Mouse (Mus musculus) hindbrain, embryonic 15.5 days (tissue): ENCODE results near the gene Abl1. TPM values are rescaled to one million over a fixed set of nuclear protein-coding genes. Genes with fewer than 3 reads are reported as not detected.

Experiments used
- ATAC-seq: fragments of 200-750 bp; cut with Nextera tagmentation; 2 replicates; pipeline ENCODE4 v1.8.0; 2017; ENCODE audit warnings: low read depth, moderate number of reproducible peaks, moderate TSS enrichment; ENCODE audit not compliant: low FRiP score
- H3K27ac ChIP-seq: fragments of 300-500 bp; sonication (generic); replicated peaks from 2 replicates; pipeline ENCODE4 v1.5.1; 2015; ENCODE audit warnings: mild to moderate bottlenecking, inconsistent platforms
- H3K27me3 ChIP-seq: fragments of 300-500 bp; sonication (generic); 2 replicates; pipeline ENCODE4 v1.6.1; 2015; ENCODE audit warnings: control low read depth, inconsistent platforms
- H3K36me3 ChIP-seq: fragments of 300-500 bp; sonication (generic); 2 replicates; pipeline ENCODE4 v1.6.1; 2015; ENCODE audit warnings: control low read depth, inconsistent platforms
- H3K4me1 ChIP-seq: fragments of 300-500 bp; sonication (generic); replicated peaks from 2 replicates; pipeline ENCODE4 v1.6.1; 2015; ENCODE audit warnings: control low read depth, inconsistent platforms
- H3K4me2 ChIP-seq: fragments of 300-500 bp; sonication (generic); 2 replicates; pipeline ENCODE4 v1.6.1; 2015; ENCODE audit warnings: moderate library complexity, mild to moderate bottlenecking, inconsistent platforms
- H3K4me3 ChIP-seq: fragments of 300-500 bp; sonication (generic); 2 replicates; pipeline ENCODE4 v1.5.1; 2015; ENCODE audit warnings: mild to moderate bottlenecking, inconsistent platforms
- H3K9ac ChIP-seq: fragments of 300-500 bp; sonication (generic); 2 replicates; pipeline ENCODE4 v1.6.1; 2015; ENCODE audit warnings: inconsistent platforms
- H3K9me3 ChIP-seq: fragments of 300-500 bp; sonication (generic); 2 replicates; pipeline ENCODE4 v1.6.1; 2016; ENCODE audit warnings: control low read depth, inconsistent platforms
- WGBS: fragments of 180-500 bp; shearing (Covaris S2); methylation state at CpG from one replicate; pipeline ENCODE4 v1.1.7; 2015; 5-methylcytosine and 5-hydroxymethylcytosine counted together
- polyA plus RNA-seq: library from polyadenylated mRNA; unstranded; fragments of >200 nt; fragmentation: Nextera tagmentation; extraction: Ambion mirVana; gene quantifications from 2 replicates; pipeline ENCODE4 v1.2.1, GENCODE M21; 2015

The Abl1 gene
- polyA plus RNA-seq, 1 experiment from 2014 or later: 18.1 TPM

- no peaks in the 10 kb centered on the region for H3K9me3 ChIP-seq
- peaks cover 25% of the 10 kb centered on the region for H3K4me1 ChIP-seq
- ATAC-seq: no peak
- H3K27me3 ChIP-seq: no peaks in the 10 kb centered on the region
- 47% methylated on average over 6 of the region's 6 CpGs for WGBS
- no peak overlapping the region for H3K9ac ChIP-seq
- H3K36me3 ChIP-seq: no peaks in the 10 kb centered on the region
- H3K27ac ChIP-seq: peak overlapping the region; percentile 31; the same call in 1 of the 2 replicates
- H3K4me2 ChIP-seq: no peak overlapping the region
- no peak overlapping the region for H3K4me3 ChIP-seq
Observed at GRCm38 (mm10) chr2:31769631-31770111, 81.5 kb downstream of the Abl1 start.

GRCm38 (mm10) chr2:31770781-31771441 is 82.7 kb downstream of the Abl1 start:
- H3K36me3 ChIP-seq: no peaks in the 10 kb centered on the region
- H3K9ac ChIP-seq: no peak overlapping the region
- no peak overlapping the region for H3K4me2 ChIP-seq
- WGBS: 52% methylated on average over 7 of the region's 7 CpGs
- H3K4me1 ChIP-seq: peaks cover 23% of the 10 kb centered on the region
- no peak for ATAC-seq
- 0 out of 2 replicates have a peak overlapping the region, but pooled peaks have one; percentile 43 for H3K27ac ChIP-seq
- no peak overlapping the region for H3K4me3 ChIP-seq
- H3K9me3 ChIP-seq: no peaks in the 10 kb centered on the region
- H3K27me3 ChIP-seq: no peaks in the 10 kb centered on the region

GRCm38 (mm10) chr2:31776479-31776878 is 88.3 kb downstream of the Abl1 start:
- peaks cover 3% of the 10 kb centered on the region; the same call in 1 of the 2 replicates for H3K36me3 ChIP-seq
- no peak overlapping the region for H3K4me2 ChIP-seq
- H3K4me1 ChIP-seq: no peaks in the 10 kb centered on the region; the same call in 1 of the 2 replicates
- no peak overlapping the region for H3K4me3 ChIP-seq
- no peak overlapping the region for H3K9ac ChIP-seq
- H3K27me3 ChIP-seq: no peaks in the 10 kb centered on the region
- no peaks in the 10 kb centered on the region for H3K9me3 ChIP-seq
- no peak overlapping the region for H3K27ac ChIP-seq
- 96% methylated on average over 3 of the region's 3 CpGs for WGBS
- no peak for ATAC-seq

- no peak overlapping the region for H3K27ac ChIP-seq
- no peaks in the 10 kb centered on the region for H3K27me3 ChIP-seq
- H3K4me2 ChIP-seq: no peak overlapping the region
- no peak overlapping the region for H3K9ac ChIP-seq
- peaks cover 3% of the 10 kb centered on the region; the same call in 1 of the 2 replicates for H3K36me3 ChIP-seq
- ATAC-seq: no peak
- WGBS: 81% methylated on average over 2 of the region's 2 CpGs
- no peaks in the 10 kb centered on the region for H3K4me1 ChIP-seq
- H3K9me3 ChIP-seq: no peaks in the 10 kb centered on the region
- H3K4me3 ChIP-seq: no peak overlapping the region
Observed at GRCm38 (mm10) chr2:31779258-31779657, 91.1 kb downstream of the Abl1 start.

GRCm38 (mm10) chr2:31782958-31783602 is 94.9 kb downstream of the Abl1 start:
- 76% methylated on average over 8 of the region's 8 CpGs for WGBS
- peaks cover 3% of the 10 kb centered on the region; the same call in 1 of the 2 replicates for H3K36me3 ChIP-seq
- no peaks in the 10 kb centered on the region for H3K9me3 ChIP-seq
- H3K27ac ChIP-seq: no peak overlapping the region
- no peak overlapping the region for H3K4me3 ChIP-seq
- 0 out of 2 replicates have a peak, but pooled peaks cover 7% of the 10 kb centered on the region for H3K4me1 ChIP-seq
- H3K4me2 ChIP-seq: no peak overlapping the region
- no peaks in the 10 kb centered on the region for H3K27me3 ChIP-seq
- no peak for ATAC-seq
- H3K9ac ChIP-seq: no peak overlapping the region

- H3K4me1 ChIP-seq: 0 out of 2 replicates have a peak, but pooled peaks cover 7% of the 10 kb centered on the region
- no peak overlapping the region for H3K4me3 ChIP-seq
- H3K9ac ChIP-seq: no peak overlapping the region
- WGBS: 44% methylated on average over 9 of the region's 9 CpGs
- H3K9me3 ChIP-seq: no peaks in the 10 kb centered on the region
- H3K27ac ChIP-seq: no peak overlapping the region
- ATAC-seq: peak; percentile 65
- no peak overlapping the region for H3K4me2 ChIP-seq
- H3K27me3 ChIP-seq: no peaks in the 10 kb centered on the region
- peaks cover 4% of the 10 kb centered on the region for H3K36me3 ChIP-seq
Observed at GRCm38 (mm10) chr2:31785074-31785473, 96.9 kb downstream of the Abl1 start.

- H3K36me3 ChIP-seq: peaks cover 8% of the 10 kb centered on the region
- no peaks in the 10 kb centered on the region for H3K27me3 ChIP-seq
- H3K4me2 ChIP-seq: no peak overlapping the region
- 0 out of 2 replicates have a peak, but pooled peaks cover 7% of the 10 kb centered on the region for H3K4me1 ChIP-seq
- no peak overlapping the region for H3K27ac ChIP-seq
- no peak overlapping the region for H3K9ac ChIP-seq
- 0 out of 2 replicates have a peak, but pooled peaks have one; percentile 24 for ATAC-seq
- WGBS: 15% methylated on average over 7 of the region's 7 CpGs
- no peaks in the 10 kb centered on the region for H3K9me3 ChIP-seq
- H3K4me3 ChIP-seq: no peak overlapping the region
Observed at GRCm38 (mm10) chr2:31787029-31787428, 98.9 kb downstream of the Abl1 start.

- no peak overlapping the region for H3K4me2 ChIP-seq
- 70% methylated on average over 3 of the region's 3 CpGs for WGBS
- H3K9me3 ChIP-seq: no peaks in the 10 kb centered on the region
- H3K4me3 ChIP-seq: no peak overlapping the region
- H3K9ac ChIP-seq: no peak overlapping the region
- H3K27me3 ChIP-seq: no peaks in the 10 kb centered on the region
- H3K4me1 ChIP-seq: 0 out of 2 replicates have a peak, but pooled peaks cover 7% of the 10 kb centered on the region
- no peak overlapping the region for H3K27ac ChIP-seq
- ATAC-seq: no peak
- H3K36me3 ChIP-seq: peaks cover 13% of the 10 kb centered on the region
Observed at GRCm38 (mm10) chr2:31788227-31788626, 100.1 kb downstream of the Abl1 start.

- Histone ChIP-seq H3K36me3 (peaks cover 13% of the 10 kb centered on the region), H3K9ac (no peak overlapping the region), H3K4me2 (no peak overlapping the region), H3K4me3 (no peak overlapping the region), H3K9me3 (no peaks in the 10 kb centered on the region), H3K4me1 (0 out of 2 replicates have a peak, but pooled peaks cover 7% of the 10 kb centered on the region), H3K27me3 (no peaks in the 10 kb centered on the region), H3K27ac (no peak overlapping the region)
- WGBS: 77% methylated on average over 2 of the region's 2 CpGs
- ATAC-seq: no peak
Observed at GRCm38 (mm10) chr2:31789215-31789614, 101.0 kb downstream of the Abl1 start.

- Histone ChIP-seq H3K4me3 (no peak overlapping the region), H3K27me3 (no peaks in the 10 kb centered on the region), H3K4me2 (no peak overlapping the region), H3K36me3 (peaks cover 26% of the 10 kb centered on the region), H3K9me3 (no peaks in the 10 kb centered on the region), H3K9ac (no peak overlapping the region), H3K27ac (no peak overlapping the region), H3K4me1 (0 out of 2 replicates have a peak, but pooled peaks cover 3% of the 10 kb centered on the region)
- ATAC-seq: no peak
- 81% methylated on average over 13 of the region's 13 CpGs for WGBS
Observed at GRCm38 (mm10) chr2:31790728-31791251, 102.6 kb downstream of the Abl1 start.

- Histone ChIP-seq H3K36me3 (peaks cover 29% of the 10 kb centered on the region), H3K9me3 (no peaks in the 10 kb centered on the region), H3K27me3 (no peaks in the 10 kb centered on the region), H3K4me3 (no peak overlapping the region), H3K4me1 (0 out of 2 replicates have a peak, but pooled peaks cover 3% of the 10 kb centered on the region), H3K9ac (no peak overlapping the region), H3K27ac (no peak overlapping the region), H3K4me2 (no peak overlapping the region)
- 78% methylated on average over 8 of the region's 8 CpGs for WGBS
- ATAC-seq: no peak
Observed at GRCm38 (mm10) chr2:31791260-31791659, 103.1 kb downstream of the Abl1 start.

- 79% methylated on average over 6 of the region's 6 CpGs for WGBS
- no peak overlapping the region for H3K9ac ChIP-seq
- ATAC-seq: no peak
- no peaks in the 10 kb centered on the region for H3K4me1 ChIP-seq
- no peak overlapping the region for H3K27ac ChIP-seq
- no peaks in the 10 kb centered on the region for H3K9me3 ChIP-seq
- H3K36me3 ChIP-seq: peaks cover 38% of the 10 kb centered on the region
- H3K4me3 ChIP-seq: no peak overlapping the region
- no peak overlapping the region for H3K4me2 ChIP-seq
- H3K27me3 ChIP-seq: no peaks in the 10 kb centered on the region
Observed at GRCm38 (mm10) chr2:31792611-31793010, 104.4 kb downstream of the Abl1 start.
